Mouse (Mus musculus) olfactory bulb, adult 2 months (tissue): ENCODE data around the gene Vcam1. TPM values are rescaled to one million over a fixed set of nuclear protein-coding genes. Genes with fewer than 3 reads are reported as not detected.

ENCODE experiments used
- H3K27ac ChIP-seq: fragments of 200-500 bp; 2 replicates; pipeline ENCODE4 v1.5.1; 2012; ENCODE audit warnings: low read depth, low read length; ENCODE audit not compliant: insufficient read depth
- H3K4me1 ChIP-seq: fragments of 200-500 bp; 2 replicates; pipeline ENCODE4 v1.6.1; 2012; ENCODE audit warnings: low read length; ENCODE audit not compliant: control insufficient read depth, insufficient read depth
- H3K4me3 ChIP-seq: fragments of 200-500 bp; 2 replicates; pipeline ENCODE4 v1.5.1; 2012; ENCODE audit warnings: mild to moderate bottlenecking, low read depth, low read length, moderate library complexity; ENCODE audit not compliant: insufficient read depth
- CTCF ChIP-seq: fragments of 200-500 bp; IDR thresholded peaks from 2 replicates; pipeline ENCODE4 v1.5.1; 2012; ENCODE audit warnings: low read depth, mild to moderate bottlenecking, low read length, moderate library complexity; ENCODE audit not compliant: insufficient read depth
- POLR2A ChIP-seq: fragments of 200-500 bp; IDR thresholded peaks from 2 replicates; pipeline ENCODE4 v1.6.1; 2012; ENCODE audit warnings: mild to moderate bottlenecking, low read depth, low read length, moderate library complexity; ENCODE audit not compliant: insufficient read depth
- WGBS: fragments of 180-500 bp; shearing (Covaris S2); methylation state at CpG from one replicate; pipeline ENCODE4 v1.1.7; 2018; 5-methylcytosine and 5-hydroxymethylcytosine counted together
- polyA plus RNA-seq: library from polyadenylated mRNA; stranded (reverse); fragments of >200 nt; gene quantifications from 2 replicates; pipeline ENCODE4 v1.2.4, GENCODE M21; 2012; ENCODE audit warnings: low replicate concordance; ENCODE audit not compliant: missing spikeins, insufficient read depth, insufficient read length

Gene Vcam1
- polyA plus RNA-seq, 1 experiment, result 87.8 TPM

DNA sequence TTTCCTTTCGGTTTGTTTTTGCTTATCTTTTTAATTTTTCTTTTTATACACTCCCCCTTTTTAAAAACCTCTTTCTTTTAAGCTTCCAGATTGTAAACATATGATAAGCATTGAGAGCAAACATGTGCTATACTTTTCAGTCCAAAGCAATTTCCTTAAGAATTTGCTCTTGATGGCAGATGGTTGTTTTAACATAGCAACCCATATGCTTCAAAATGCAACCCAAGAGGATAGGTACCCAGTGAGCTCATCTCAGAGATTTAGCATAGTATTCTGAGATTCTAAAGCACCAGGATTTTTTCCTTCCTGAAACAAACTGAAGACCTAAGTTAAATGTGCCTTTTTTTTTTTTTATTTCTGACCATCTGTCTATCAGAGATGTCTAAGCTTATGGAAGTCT, 28.6 kb downstream of the Vcam1 start:
- H3K4me3 ChIP-seq, result no peak overlapping the region
- no peak overlapping the region for H3K27ac ChIP-seq
- no peaks in the 10 kb centered on the region for H3K4me1 ChIP-seq
- TF ChIP-seq CTCF (no peak), POLR2A (no peak)
- 79% methylated on average over 1 of the region's 1 CpGs for WGBS

DNA sequence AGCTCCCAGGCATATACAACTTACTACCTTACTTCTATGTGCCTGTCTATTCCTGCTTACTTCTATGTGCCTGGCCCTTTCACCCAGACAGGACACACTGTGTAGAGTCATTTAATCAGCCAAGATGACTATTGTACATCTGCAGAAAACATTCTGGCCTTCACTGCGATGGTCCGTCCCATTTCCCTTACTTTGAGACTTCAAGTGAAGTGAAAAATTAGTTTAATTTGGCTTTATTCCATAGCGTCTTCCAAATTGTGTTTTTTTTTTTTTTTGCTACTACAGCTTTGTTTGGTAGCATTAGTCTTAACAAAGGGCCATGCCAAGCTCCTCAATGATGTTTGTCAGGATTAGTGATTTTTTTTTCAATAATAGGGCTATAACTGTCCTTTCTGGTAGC, 33.6 kb downstream of the Vcam1 start:
- Histone ChIP-seq H3K4me1 (no peaks in the 10 kb centered on the region), H3K27ac (no peak overlapping the region), H3K4me3 (no peak overlapping the region)
- 47% methylated on average over 3 of the region's 3 CpGs for WGBS
- no peak for TF ChIP-seq POLR2A
- TF ChIP-seq CTCF, result no peak

DNA sequence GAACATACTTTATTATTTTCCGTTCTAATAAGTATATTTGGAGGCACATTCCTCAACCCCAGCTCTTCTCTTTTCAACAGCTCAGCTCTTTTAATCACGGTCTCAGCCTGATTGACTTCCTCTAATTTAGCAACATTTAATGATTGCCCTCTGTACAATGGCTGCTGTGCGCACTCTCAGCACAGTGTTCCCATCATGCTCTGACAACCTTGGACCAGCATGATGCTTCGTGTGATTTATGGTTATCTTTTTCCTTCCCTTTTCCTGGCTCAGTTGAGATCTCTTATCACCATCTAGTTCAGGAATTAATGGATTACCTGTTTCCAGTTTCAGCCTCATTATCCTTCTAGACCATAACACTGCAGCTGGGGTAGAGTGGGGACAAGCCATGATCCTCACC, 34.2 kb downstream of the Vcam1 start:
- 54% methylated on average over 4 of the region's 4 CpGs for WGBS
- Histone ChIP-seq H3K27ac (no peak overlapping the region), H3K4me3 (no peak overlapping the region), H3K4me1 (no peaks in the 10 kb centered on the region)
- TF ChIP-seq POLR2A, result no peak
- no peak for TF ChIP-seq CTCF

DNA sequence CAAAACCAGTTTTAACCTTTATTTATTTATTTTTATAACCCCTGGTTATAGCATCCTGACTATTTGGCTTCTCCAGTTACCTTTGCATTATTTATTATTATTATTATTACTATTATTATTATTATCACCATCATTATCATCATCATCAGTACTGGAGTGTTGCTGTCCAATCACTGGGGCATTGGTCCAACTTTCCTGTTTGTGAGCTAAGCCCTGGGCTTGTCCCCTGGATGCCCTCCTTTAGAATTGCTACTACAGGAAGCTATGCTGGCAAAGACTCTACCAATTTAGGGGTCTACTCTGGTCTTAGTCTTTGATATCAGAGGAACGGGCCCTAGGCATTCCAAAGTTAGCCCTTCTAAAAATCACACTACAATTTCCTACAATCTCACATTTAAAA, 34.6 kb downstream of the Vcam1 start:
- Histone ChIP-seq H3K4me1 (no peaks in the 10 kb centered on the region), H3K27ac (no peak overlapping the region), H3K4me3 (no peak overlapping the region)
- 64% methylated on average over 1 of the region's 1 CpGs for WGBS
- TF ChIP-seq CTCF, result no peak
- no peak for TF ChIP-seq POLR2A

DNA sequence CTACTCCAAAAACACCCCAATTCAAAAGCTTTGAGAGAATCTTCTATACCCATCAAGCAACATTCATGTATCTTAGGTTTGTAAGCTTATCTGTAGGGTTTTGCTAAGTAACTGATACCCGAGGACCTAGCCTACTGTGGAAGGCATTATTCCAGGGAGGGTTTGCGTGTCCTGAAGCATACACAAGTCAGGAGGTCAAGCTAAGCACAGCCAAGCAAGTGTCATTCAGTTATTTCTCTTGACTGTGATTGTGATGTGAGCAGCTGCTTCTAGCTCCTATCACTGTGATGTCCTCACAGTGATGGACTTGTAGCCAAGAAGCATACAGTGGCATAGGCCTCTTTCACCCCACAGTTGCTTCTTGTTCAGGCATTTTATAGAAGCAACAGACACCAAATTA, 35.2 kb downstream of the Vcam1 start:
- Histone ChIP-seq H3K4me1 (no peaks in the 10 kb centered on the region), H3K27ac (no peak overlapping the region), H3K4me3 (no peak overlapping the region)
- TF ChIP-seq POLR2A (no peak), CTCF (no peak)
- 97% methylated on average over 2 of the region's 2 CpGs for WGBS

DNA sequence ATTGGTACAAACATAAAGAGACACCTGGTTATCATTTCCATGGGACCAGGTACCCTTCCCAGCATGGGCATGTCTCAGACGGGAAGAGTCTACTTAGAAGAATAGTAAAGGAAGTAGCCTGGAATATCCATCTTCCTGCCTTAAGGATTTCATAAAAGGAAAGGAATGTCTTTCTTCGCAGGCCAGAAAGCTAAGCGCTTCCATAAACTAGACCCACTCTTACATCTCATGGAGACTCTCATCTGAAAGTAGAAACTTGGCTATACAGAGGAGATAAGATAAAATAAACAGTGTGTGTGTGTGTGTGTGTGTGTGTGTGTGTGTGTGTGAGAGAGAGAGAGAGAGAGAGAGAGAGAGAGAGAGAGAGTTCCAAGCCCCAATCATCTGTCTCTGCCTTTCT, 36.9 kb downstream of the Vcam1 start:
- Histone ChIP-seq H3K4me1 (no peaks in the 10 kb centered on the region), H3K27ac (no peak overlapping the region), H3K4me3 (no peak overlapping the region)
- 93% methylated on average over 3 of the region's 3 CpGs for WGBS
- TF ChIP-seq POLR2A, result no peak

DNA sequence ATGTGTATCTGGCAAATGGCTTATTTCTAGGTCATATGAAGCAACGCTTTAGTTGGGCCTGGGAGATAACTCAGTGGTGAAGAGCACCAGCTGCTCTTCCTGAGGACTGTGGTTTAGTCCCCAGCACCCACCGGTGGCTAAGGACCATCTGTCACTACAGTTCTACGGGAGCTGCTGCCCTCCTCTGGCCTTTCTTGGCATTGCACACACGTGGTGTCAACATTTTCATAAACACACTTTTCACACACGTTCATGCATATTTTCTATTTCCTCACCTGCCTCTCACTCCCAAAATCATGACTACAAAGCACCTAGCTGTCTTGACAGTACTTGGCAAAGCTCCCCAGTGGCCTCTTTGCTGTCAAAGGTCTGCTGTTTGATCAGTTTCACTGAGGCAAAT, 37.8 kb downstream of the Vcam1 start:
- no peaks in the 10 kb centered on the region for H3K4me1 ChIP-seq
- no peak overlapping the region for H3K4me3 ChIP-seq
- 96% methylated on average over 5 of the region's 5 CpGs for WGBS
- H3K27ac ChIP-seq, result no peak overlapping the region
- TF ChIP-seq CTCF, result no peak
- TF ChIP-seq POLR2A, result no peak

DNA sequence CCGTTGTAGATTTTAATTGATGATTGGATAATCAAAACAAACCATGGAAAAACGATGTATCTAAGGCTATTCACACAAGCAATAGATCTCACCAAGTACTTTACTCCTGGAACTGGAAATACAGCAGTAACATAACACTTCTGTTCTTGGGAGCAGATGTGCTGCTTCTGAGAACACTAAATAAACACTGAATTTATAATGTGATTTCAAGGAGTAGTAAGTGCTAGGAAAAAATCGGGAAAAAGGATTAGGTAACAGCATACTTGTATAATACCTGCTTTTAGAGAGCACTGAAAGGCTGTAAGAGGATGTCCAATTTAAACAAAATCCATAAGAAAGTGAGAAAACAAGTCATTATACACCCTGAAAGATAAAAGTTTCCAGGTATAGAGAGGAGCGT, 43.5 kb downstream of the Vcam1 start:
- no peak overlapping the region for H3K27ac ChIP-seq
- no peak overlapping the region for H3K4me3 ChIP-seq
- H3K4me1 ChIP-seq, result no peaks in the 10 kb centered on the region
- 76% methylated on average over 4 of the region's 4 CpGs for WGBS
- TF ChIP-seq CTCF, result no peak
- TF ChIP-seq POLR2A, result no peak

- H3K4me1 ChIP-seq, result no peaks in the 10 kb centered on the region
- TF ChIP-seq CTCF (no peak), POLR2A (no peak)
- H3K4me3 ChIP-seq, result no peak overlapping the region
- H3K27ac ChIP-seq, result no peak overlapping the region
- 79% methylated on average over 7 of the region's 7 CpGs for WGBS
These were observed 48.4 kb downstream of the Vcam1 start for GRCm38 (mm10) chr3:116080939-116081676.

DNA sequence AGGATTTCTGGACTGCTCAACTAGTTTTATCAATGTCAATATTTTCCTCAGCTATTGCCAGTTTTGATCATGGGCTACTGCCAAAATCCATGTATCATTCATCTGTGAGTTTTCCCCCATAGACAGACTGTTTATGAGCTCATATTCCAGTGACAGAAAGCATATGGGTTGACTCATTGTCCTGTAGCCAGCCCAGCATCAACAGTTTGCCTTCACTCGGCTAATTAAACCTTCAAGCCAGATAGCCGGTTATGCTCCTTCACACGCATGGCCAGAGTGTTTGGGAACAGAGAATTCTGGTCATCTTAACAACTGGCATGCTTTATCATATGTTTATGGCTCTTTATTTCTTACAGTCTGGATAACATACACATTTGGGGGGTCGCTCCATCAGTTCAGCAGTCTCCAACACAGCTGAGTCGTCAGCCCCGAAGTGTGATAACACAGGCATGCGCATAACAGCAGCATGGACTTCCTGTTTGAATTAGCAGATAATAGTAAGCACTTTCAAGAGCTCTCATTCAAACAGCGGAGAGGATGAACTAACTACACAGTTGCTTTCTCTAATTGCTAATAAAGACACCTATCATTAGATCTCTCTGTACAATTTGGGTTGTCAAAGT, 49.2 kb downstream of the Vcam1 start:
- Histone ChIP-seq H3K4me3 (no peak overlapping the region), H3K4me1 (no peaks in the 10 kb centered on the region), H3K27ac (no peak overlapping the region)
- TF ChIP-seq CTCF (no peak), POLR2A (no peak)
- 64% methylated on average over 8 of the region's 8 CpGs for WGBS
